Mouse (Mus musculus) kidney, postnatal 0 days (tissue): ENCODE results near the gene Sphk2. TPM values are rescaled to one million over a fixed set of nuclear protein-coding genes. Genes with fewer than 3 reads are reported as not detected.

Source experiments
- ATAC-seq: fragments of 200-750 bp; cut with Nextera tagmentation; replicated peaks from 2 replicates; pipeline ENCODE4 v1.8.0; 2017; ENCODE audit warnings: low read depth, moderate number of reproducible peaks, moderate TSS enrichment, moderate library complexity; ENCODE audit not compliant: low FRiP score
- DNase-seq: peaks from one replicate; pipeline ENCODE4 v3.0.0-alpha.2; 2016; ENCODE audit warnings: low spot score
- H3K27ac ChIP-seq: fragments of 300-500 bp; sonication (generic); 2 replicates; pipeline ENCODE4 v1.5.1; 2014; ENCODE audit warnings: mild to moderate bottlenecking
- H3K27me3 ChIP-seq: fragments of 300-500 bp; sonication (generic); 2 replicates; pipeline ENCODE4 v1.6.1; 2014; ENCODE audit warnings: low read length, mixed read lengths; ENCODE audit not compliant: insufficient read depth
- H3K36me3 ChIP-seq: fragments of 300-500 bp; sonication (generic); 2 replicates; pipeline ENCODE4 v1.6.1; 2014; ENCODE audit warnings: low read length, mixed read lengths; ENCODE audit not compliant: insufficient read depth
- H3K4me1 ChIP-seq: fragments of 300-500 bp; sonication (generic); replicated peaks from 2 replicates; pipeline ENCODE4 v1.6.1; 2014; ENCODE audit warnings: antibody characterized with exemption, low read length, mixed read lengths; ENCODE audit not compliant: insufficient read depth
- H3K4me2 ChIP-seq: fragments of 300-500 bp; sonication (generic); 2 replicates; pipeline ENCODE4 v1.6.1; 2014; ENCODE audit warnings: mild to moderate bottlenecking, low read length, moderate library complexity, mixed read lengths
- H3K4me3 ChIP-seq: fragments of 300-500 bp; sonication (generic); replicated peaks from 2 replicates; pipeline ENCODE4 v1.5.1; 2014; ENCODE audit warnings: low read depth, low read length
- H3K9ac ChIP-seq: fragments of 300-500 bp; sonication (generic); 2 replicates; pipeline ENCODE4 v1.6.1; 2014; ENCODE audit warnings: low read depth, low read length
- H3K9me3 ChIP-seq: fragments of 300-500 bp; sonication (generic); replicated peaks from 2 replicates; pipeline ENCODE4 v1.6.1; 2016; ENCODE audit warnings: low read length, inconsistent platforms, mixed read lengths
- CTCF ChIP-seq: IDR thresholded peaks from 2 replicates; pipeline ENCODE4 v1.5.1; 2016; ENCODE audit warnings: antibody characterized with exemption, low read depth, mild to moderate bottlenecking, moderate library complexity
- WGBS: fragments of 180-500 bp; shearing (Covaris S2); extraction: QIAGEN DNeasy Blood & Tissue Kit; methylation state at CpG from one replicate; pipeline ENCODE4 v1.1.7; 2014; 5-methylcytosine and 5-hydroxymethylcytosine counted together
- polyA plus RNA-seq: library from polyadenylated mRNA; unstranded; fragments of >200 nt; fragmentation: Nextera tagmentation; extraction: Ambion mirVana; gene quantifications from 2 replicates; pipeline ENCODE4 v1.2.1, GENCODE M21; 2015

The Sphk2 gene
- polyA plus RNA-seq, 1 experiment from 2014 or later: 20.8 TPM

- Histone ChIP-seq H3K27ac (no peak overlapping the region), H3K36me3 (no peaks in the 10 kb centered on the region), H3K27me3 (no peaks in the 10 kb centered on the region), H3K9ac (no peak overlapping the region), H3K4me1 (peaks cover 3% of the 10 kb centered on the region), H3K4me3 (no peak overlapping the region), H3K4me2 (no peak overlapping the region), H3K9me3 (no peaks in the 10 kb centered on the region)
- no peak for TF ChIP-seq CTCF
- WGBS: 69% methylated on average over 11 of the region's 11 CpGs
- no peak for ATAC-seq
- DNase-seq: no peak
Observed at GRCm38 (mm10) chr7:45660746-45661478, 56.9 kb downstream of the Sphk2 start.

Other genes with a start within 250 kb of the Sphk2 start
- gene Tulp2, start 236.1 kb downstream of the Sphk2 start, polyA plus RNA-seq: 0.93 and 1.1 TPM in 2 replicates
- not detected in 2 replicates for gene Gm45808, start 231.2 kb downstream of the Sphk2 start, polyA plus RNA-seq
- gene Dhdh, start 229.2 kb downstream of the Sphk2 start, polyA plus RNA-seq: 1.8 TPM in 2 replicates
- gene Nucb1, start 207.6 kb downstream of the Sphk2 start, polyA plus RNA-seq: 246 and 265 TPM in 2 replicates
- gene Ppp1r15a, start 191.7 kb downstream of the Sphk2 start, polyA plus RNA-seq: 21.4 and 21.9 TPM in 2 replicates
- 5.1 and 5.8 TPM in 2 replicates for gene Plekha4, start 191.7 kb downstream of the Sphk2 start, polyA plus RNA-seq
- gene Hsd17b14, start 163.1 kb downstream of the Sphk2 start, polyA plus RNA-seq: 20.5 and 21.0 TPM in 2 replicates
- gene Bcat2, start 147.8 kb downstream of the Sphk2 start, polyA plus RNA-seq: 92.7 and 93.0 TPM in 2 replicates
- 0.12 TPM in 1 of 2 replicates, not detected in the other for gene Fgf21, start 102.5 kb downstream of the Sphk2 start, polyA plus RNA-seq
- gene Fut1, start 100.7 kb downstream of the Sphk2 start, polyA plus RNA-seq: 0.08 and 0.26 TPM in 2 replicates
- gene Izumo1, start 96.2 kb downstream of the Sphk2 start, polyA plus RNA-seq: 0.17 and 0.29 TPM in 2 replicates
- gene Rasip1, start 90.5 kb downstream of the Sphk2 start, polyA plus RNA-seq: 16.9 and 21.1 TPM in 2 replicates
- 3.9 and 4.8 TPM in 2 replicates for gene Mamstr, start 78.0 kb downstream of the Sphk2 start, polyA plus RNA-seq
- 0.38 TPM in 2 replicates for gene Fut2, start 51.6 kb downstream of the Sphk2 start, polyA plus RNA-seq
- 0.18 and 0.23 TPM in 2 replicates for gene Ntn5, start 34.0 kb downstream of the Sphk2 start, polyA plus RNA-seq
- 0.13 and 0.32 TPM in 2 replicates for gene Sec1, start 23.6 kb downstream of the Sphk2 start, polyA plus RNA-seq
- gene Car11, start 18.2 kb downstream of the Sphk2 start, polyA plus RNA-seq: 7.5 and 8.9 TPM in 2 replicates
- gene Dbp, start 12.9 kb downstream of the Sphk2 start, polyA plus RNA-seq: 8.4 and 8.6 TPM in 2 replicates
- 1,049 and 1,142 TPM in 2 replicates for gene Rpl18, start 2.5 kb downstream of the Sphk2 start, polyA plus RNA-seq
- gene Fam83e, start 3.2 kb upstream of the Sphk2 start, polyA plus RNA-seq: 0.23 and 0.28 TPM in 2 replicates
- gene Spaca4, start 7.8 kb upstream of the Sphk2 start, polyA plus RNA-seq: not detected in 2 replicates
- gene Lmtk3, start 65.7 kb upstream of the Sphk2 start, polyA plus RNA-seq: 0.59 and 0.91 TPM in 2 replicates
- 3.7 and 3.9 TPM in 2 replicates for gene Sult2b1, start 66.7 kb upstream of the Sphk2 start, polyA plus RNA-seq
- gene Cyth2, start 96.6 kb upstream of the Sphk2 start, polyA plus RNA-seq: 99.2 and 105 TPM in 2 replicates
- gene Kcnj14, start 106.8 kb upstream of the Sphk2 start, polyA plus RNA-seq: 0.80 and 1.3 TPM in 2 replicates
- gene Grwd1, start 112.9 kb upstream of the Sphk2 start, polyA plus RNA-seq: 50.6 and 53.5 TPM in 2 replicates
- 81.3 and 84.5 TPM in 2 replicates for gene Kdelr1, start 154.8 kb upstream of the Sphk2 start, polyA plus RNA-seq
- gene Grin2d, start 160.4 kb upstream of the Sphk2 start, polyA plus RNA-seq: 0.29 and 0.32 TPM in 2 replicates
- 0.96 and 1.6 TPM in 2 replicates for gene Syngr4, start 178.7 kb upstream of the Sphk2 start, polyA plus RNA-seq
- gene Tmem143, start 178.9 kb upstream of the Sphk2 start, polyA plus RNA-seq: 6.2 and 6.7 TPM in 2 replicates
- gene Emp3, start 203.4 kb upstream of the Sphk2 start, polyA plus RNA-seq: 170 and 171 TPM in 2 replicates
- 7.2 and 8.4 TPM in 2 replicates for gene Ccdc114, start 206.1 kb upstream of the Sphk2 start, polyA plus RNA-seq